Mouse (Mus musculus): ENCODE measurements around the gene Pcdh9. TPM values are rescaled to one million over a fixed set of nuclear protein-coding genes. Genes with fewer than 3 reads are reported as not detected.

The Pcdh9 gene
- polyA plus RNA-seq, 1 experiment from 2014 or later: 0.40 TPM

- Histone ChIP-seq H3K27me3 (no peaks in the 10 kb centered on the region), H3K9me3 (replicated peaks) (no peaks in the 10 kb centered on the region), H3K9ac (no peak overlapping the region), H3K36me3 (replicated peaks) (no peaks in the 10 kb centered on the region), H3K4me3 (replicated peaks) (no peak overlapping the region), H3K27ac (replicated peaks) (no peak overlapping the region), H3K4me2 (no peak overlapping the region), H3K4me1 (replicated peaks) (no peaks in the 10 kb centered on the region)
- 69% methylated on average over 4 of the region's 4 CpGs for WGBS (ENCODE audit: insufficient replicate concordance)
- no peak for ATAC-seq (ENCODE audit: insufficient read depth)
Observed at GRCm38 (mm10) chr14:93463360-93463892, 427.1 kb downstream of the Pcdh9 start.

- no peak for ATAC-seq (ENCODE audit: insufficient read depth)
- H3K36me3 ChIP-seq (replicated peaks): no peaks in the 10 kb centered on the region
- no peak overlapping the region for H3K4me3 ChIP-seq (replicated peaks)
- H3K4me1 ChIP-seq (replicated peaks): no peaks in the 10 kb centered on the region
- H3K9me3 ChIP-seq (replicated peaks): no peaks in the 10 kb centered on the region
- H3K27ac ChIP-seq (replicated peaks): no peak overlapping the region
- H3K9ac ChIP-seq: no peak overlapping the region
- no peak overlapping the region for H3K4me2 ChIP-seq
- 63% methylated on average over 5 of the region's 5 CpGs for WGBS (ENCODE audit: insufficient replicate concordance)
- H3K27me3 ChIP-seq: no peaks in the 10 kb centered on the region
Observed at GRCm38 (mm10) chr14:93450930-93451665, 439.4 kb downstream of the Pcdh9 start.

DNA sequence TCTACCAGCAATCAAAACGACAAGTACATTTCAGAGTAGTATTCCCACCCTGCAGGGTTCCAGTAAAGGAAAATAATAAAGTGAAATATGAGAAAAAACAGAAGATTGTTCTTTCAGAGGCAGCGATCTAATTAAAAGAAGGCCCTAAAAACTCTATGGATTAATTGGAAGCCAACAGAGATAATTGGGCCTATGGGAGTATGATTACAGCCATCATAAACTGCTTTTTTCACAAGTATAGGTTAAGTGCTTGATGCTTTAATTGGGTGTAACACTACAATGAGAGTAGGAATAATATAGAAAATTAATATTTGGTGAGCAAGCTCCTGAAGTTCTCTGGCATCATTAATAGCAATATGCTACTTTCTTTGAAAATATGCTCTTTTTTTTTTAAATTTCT lies 448.6 kb downstream of the Pcdh9 start:
- H3K4me2 ChIP-seq: no peak overlapping the region
- no peak overlapping the region for H3K27ac ChIP-seq (replicated peaks)
- H3K9ac ChIP-seq: no peak overlapping the region
- WGBS (ENCODE audit: insufficient replicate concordance): 61% methylated on average over 2 of the region's 2 CpGs
- H3K4me3 ChIP-seq (replicated peaks): no peak overlapping the region
- no peaks in the 10 kb centered on the region for H3K27me3 ChIP-seq
- H3K4me1 ChIP-seq (replicated peaks): no peaks in the 10 kb centered on the region
- H3K36me3 ChIP-seq (replicated peaks): no peaks in the 10 kb centered on the region
- ATAC-seq (ENCODE audit: insufficient read depth): no peak
- no peaks in the 10 kb centered on the region for H3K9me3 ChIP-seq (replicated peaks)

GRCm38 (mm10) chr14:93437226-93437625 lies 453.3 kb downstream of the Pcdh9 start:
- Histone ChIP-seq H3K4me3 (replicated peaks) (no peak overlapping the region), H3K9me3 (replicated peaks) (no peaks in the 10 kb centered on the region), H3K27ac (replicated peaks) (no peak overlapping the region), H3K27me3 (no peaks in the 10 kb centered on the region), H3K36me3 (replicated peaks) (no peaks in the 10 kb centered on the region), H3K4me1 (replicated peaks) (no peaks in the 10 kb centered on the region), H3K9ac (no peak overlapping the region), H3K4me2 (no peak overlapping the region)
- 24% methylated on average over 1 of the region's 1 CpGs for WGBS (ENCODE audit: insufficient replicate concordance)
- ATAC-seq (ENCODE audit: insufficient read depth): no peak

- Histone ChIP-seq H3K4me1 (replicated peaks) (no peaks in the 10 kb centered on the region), H3K4me2 (no peak overlapping the region), H3K4me3 (replicated peaks) (no peak overlapping the region), H3K27me3 (no peaks in the 10 kb centered on the region), H3K9ac (no peak overlapping the region), H3K27ac (replicated peaks) (no peak overlapping the region), H3K36me3 (replicated peaks) (no peaks in the 10 kb centered on the region), H3K9me3 (replicated peaks) (no peaks in the 10 kb centered on the region)
- 50% methylated on average over 3 of the region's 3 CpGs for WGBS (ENCODE audit: insufficient replicate concordance)
- no peak for ATAC-seq (ENCODE audit: insufficient read depth)
Observed at GRCm38 (mm10) chr14:93416752-93417151, 473.7 kb downstream of the Pcdh9 start.

GRCm38 (mm10) chr14:93415496-93415895 lies 475.0 kb downstream of the Pcdh9 start:
- Histone ChIP-seq H3K4me1 (replicated peaks) (no peaks in the 10 kb centered on the region), H3K4me2 (no peak overlapping the region), H3K9me3 (replicated peaks) (no peaks in the 10 kb centered on the region), H3K4me3 (replicated peaks) (no peak overlapping the region), H3K27me3 (no peaks in the 10 kb centered on the region), H3K27ac (replicated peaks) (no peak overlapping the region), H3K9ac (no peak overlapping the region), H3K36me3 (replicated peaks) (no peaks in the 10 kb centered on the region)
- ATAC-seq (ENCODE audit: insufficient read depth): no peak
- 55% methylated on average over 2 of the region's 2 CpGs for WGBS (ENCODE audit: insufficient replicate concordance)

- H3K9ac ChIP-seq: no peak overlapping the region
- H3K27ac ChIP-seq (replicated peaks): no peak overlapping the region
- 55% methylated on average over 1 of the region's 1 CpGs for WGBS (ENCODE audit: insufficient replicate concordance)
- H3K4me1 ChIP-seq (replicated peaks): no peaks in the 10 kb centered on the region
- no peaks in the 10 kb centered on the region for H3K27me3 ChIP-seq
- no peak for ATAC-seq (ENCODE audit: insufficient read depth)
- no peaks in the 10 kb centered on the region for H3K36me3 ChIP-seq (replicated peaks)
- no peaks in the 10 kb centered on the region for H3K9me3 ChIP-seq (replicated peaks)
- no peak overlapping the region for H3K4me3 ChIP-seq (replicated peaks)
- no peak overlapping the region for H3K4me2 ChIP-seq
Observed at GRCm38 (mm10) chr14:93409314-93409713, 481.2 kb downstream of the Pcdh9 start.

GRCm38 (mm10) chr14:93407747-93408146 lies 482.7 kb downstream of the Pcdh9 start:
- Histone ChIP-seq H3K4me2 (no peak overlapping the region), H3K27ac (replicated peaks) (no peak overlapping the region), H3K4me3 (replicated peaks) (no peak overlapping the region), H3K9me3 (replicated peaks) (no peaks in the 10 kb centered on the region), H3K27me3 (no peaks in the 10 kb centered on the region), H3K9ac (no peak overlapping the region), H3K36me3 (replicated peaks) (no peaks in the 10 kb centered on the region), H3K4me1 (replicated peaks) (no peaks in the 10 kb centered on the region)
- ATAC-seq (ENCODE audit: insufficient read depth): no peak
- WGBS (ENCODE audit: insufficient replicate concordance): 69% methylated on average over 5 of the region's 5 CpGs

GRCm38 (mm10) chr14:93385090-93385489 lies 505.4 kb downstream of the Pcdh9 start:
- Histone ChIP-seq H3K4me2 (no peak overlapping the region), H3K4me3 (replicated peaks) (no peak overlapping the region), H3K9ac (no peak overlapping the region), H3K27ac (replicated peaks) (no peak overlapping the region), H3K9me3 (replicated peaks) (no peaks in the 10 kb centered on the region), H3K36me3 (replicated peaks) (no peaks in the 10 kb centered on the region), H3K4me1 (replicated peaks) (no peaks in the 10 kb centered on the region), H3K27me3 (no peaks in the 10 kb centered on the region)
- WGBS (ENCODE audit: insufficient replicate concordance): 56% methylated on average over 2 of the region's 2 CpGs
- no peak for ATAC-seq (ENCODE audit: insufficient read depth)

DNA sequence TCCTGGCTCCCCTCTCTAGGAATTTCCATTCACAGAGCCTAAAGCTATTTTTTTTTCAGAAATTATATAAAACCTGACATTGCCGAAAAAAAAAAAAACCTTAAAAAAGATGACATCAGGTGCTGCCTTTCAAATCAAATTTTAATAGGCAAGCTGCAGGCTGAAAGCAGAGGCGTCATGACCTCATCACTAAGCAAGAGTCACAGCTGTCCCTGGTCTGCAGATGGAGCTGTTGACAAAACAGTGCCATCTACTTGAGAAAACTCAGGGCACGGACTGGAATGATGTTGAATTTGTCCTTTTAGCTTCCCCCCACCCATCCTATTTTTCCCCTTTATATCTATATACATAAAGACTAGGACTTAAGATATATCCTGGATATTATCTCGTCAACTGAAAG lies 509.3 kb downstream of the Pcdh9 start:
- Histone ChIP-seq H3K27me3 (no peaks in the 10 kb centered on the region), H3K4me1 (replicated peaks) (no peaks in the 10 kb centered on the region), H3K9ac (no peak overlapping the region), H3K27ac (replicated peaks) (no peak overlapping the region), H3K9me3 (replicated peaks) (no peaks in the 10 kb centered on the region), H3K36me3 (replicated peaks) (no peaks in the 10 kb centered on the region), H3K4me2 (no peak overlapping the region), H3K4me3 (replicated peaks) (no peak overlapping the region)
- 40% methylated on average over 4 of the region's 4 CpGs for WGBS (ENCODE audit: insufficient replicate concordance)
- no peak for ATAC-seq (ENCODE audit: insufficient read depth)

DNA sequence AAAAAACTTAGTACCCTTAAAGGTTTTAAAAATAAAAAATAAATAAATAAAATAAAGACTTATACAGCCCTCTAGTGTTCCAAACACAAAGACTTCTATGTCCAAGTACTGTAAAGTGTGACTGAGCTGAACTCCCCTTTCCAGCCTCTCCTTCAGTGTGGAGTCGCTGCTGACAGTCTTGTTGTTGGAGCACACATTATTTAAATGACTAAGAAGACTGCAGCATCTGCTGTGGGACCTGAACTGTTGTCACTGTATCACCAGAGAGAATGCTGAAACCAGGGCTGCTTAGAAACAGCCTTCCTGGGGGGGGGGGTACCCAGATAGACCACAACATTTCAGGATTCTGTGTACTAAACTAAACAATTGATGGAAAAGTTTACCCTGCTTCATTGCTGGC lies 509.7 kb downstream of the Pcdh9 start:
- Histone ChIP-seq H3K27ac (replicated peaks) (no peak overlapping the region), H3K4me1 (replicated peaks) (no peaks in the 10 kb centered on the region), H3K4me2 (no peak overlapping the region), H3K4me3 (replicated peaks) (no peak overlapping the region), H3K9ac (no peak overlapping the region), H3K36me3 (replicated peaks) (no peaks in the 10 kb centered on the region), H3K9me3 (replicated peaks) (no peaks in the 10 kb centered on the region), H3K27me3 (no peaks in the 10 kb centered on the region)
- 55% methylated on average over 1 of the region's 1 CpGs for WGBS (ENCODE audit: insufficient replicate concordance)
- no peak for ATAC-seq (ENCODE audit: insufficient read depth)

DNA sequence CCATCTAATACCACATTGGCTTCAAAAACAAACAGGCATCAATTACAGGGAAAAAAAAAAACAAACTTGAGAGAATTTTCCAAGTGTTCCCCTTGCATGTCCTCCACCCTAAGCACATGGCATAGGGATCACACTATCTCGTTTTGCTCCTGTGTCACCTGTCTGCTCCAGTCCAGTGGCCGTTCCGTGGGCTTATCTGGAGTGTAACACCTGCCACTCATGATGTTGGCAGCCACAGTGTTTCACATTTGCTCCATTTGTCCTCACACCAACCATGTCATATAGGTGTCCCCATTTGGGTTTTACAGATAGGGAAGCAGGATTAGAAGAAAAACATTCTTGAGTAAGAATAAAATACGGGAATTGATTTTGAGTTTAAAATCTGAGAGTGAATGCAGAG lies 514.3 kb downstream of the Pcdh9 start:
- Histone ChIP-seq H3K36me3 (replicated peaks) (no peaks in the 10 kb centered on the region), H3K27ac (replicated peaks) (no peak overlapping the region)
- ATAC-seq (ENCODE audit: insufficient read depth): no peak

More for the DNA sequence above, 514.3 kb downstream of the Pcdh9 start:
- no peaks in the 10 kb centered on the region for H3K4me1 ChIP-seq (replicated peaks)
- no peaks in the 10 kb centered on the region for H3K27me3 ChIP-seq
- no peak overlapping the region for H3K4me3 ChIP-seq (replicated peaks)
- no peak overlapping the region for H3K4me2 ChIP-seq
- 50% methylated on average over 4 of the region's 4 CpGs for WGBS (ENCODE audit: insufficient replicate concordance)
- H3K9ac ChIP-seq: no peak overlapping the region
- H3K9me3 ChIP-seq (replicated peaks): no peaks in the 10 kb centered on the region
